Mouse (Mus musculus): Measurements from ENCODE around the gene Heatr5a.

GRCm38 (mm10) chr12:51883297-51883805 lies 87.8 kb downstream of the Heatr5a start:
- TF ChIP-seq POLR2A (IDR thresholded peaks at IDR 0.05; ENCODE audit: insufficient read depth, low read depth, low read length) (no peak), CTCF (IDR thresholded peaks at IDR 0.05; ENCODE audit: insufficient read depth, low read depth, low read length) (no peak)

Measured in olfactory bulb, adult 2 months (tissue).